Mouse (Mus musculus): ENCODE measurements around the gene Scin. TPM values are rescaled to one million over a fixed set of nuclear protein-coding genes. Genes with fewer than 3 reads are reported as not detected.
A peak's percentile ranks its signal among the peaks of the same experiment; 100 is the strongest.

Gene Scin
- total and polyA plus RNA-seq, 2 experiments from 2014 or later: 0.05 TPM; not detected in 1

GRCm38 (mm10) chr12:40134529-40134928 lies 501 bp upstream of the Scin start:
- Histone ChIP-seq H3K9me3 (ENCODE audit: low read length) (no peaks in the 10 kb centered on the region), H3K27me3 (ENCODE audit: insufficient read depth, low read length) (no peaks in the 10 kb centered on the region), H3K9ac (replicated peaks; ENCODE audit: low read length) (no peak overlapping the region), H3K36me3 (ENCODE audit: insufficient read depth, low read length) (no peaks in the 10 kb centered on the region), H3K4me2 (ENCODE audit: low read depth, low read length) (peak overlapping the region; percentile 76), H3K4me3 (ENCODE audit: low read length) (peak overlapping the region; percentile 45), H3K4me1 (ENCODE audit: insufficient read depth, low read length) (0 out of 2 replicates have a peak, but pooled peaks cover 2% of the 10 kb centered on the region), H3K27ac (no peak overlapping the region)
- ATAC-seq (no peak), DNase-seq (ENCODE audit: low spot score) (no peak)
- no peak for TF ChIP-seq CTCF (IDR thresholded peaks at IDR 0.05; ENCODE audit: low read depth)
- WGBS: 51% methylated on average over 11 of the region's 11 CpGs

- ATAC-seq (no peak), DNase-seq (ENCODE audit: low spot score) (peak; percentile 5)
- 19% methylated on average over 10 of the region's 10 CpGs for WGBS
- H3K4me3 ChIP-seq (ENCODE audit: low read length): peak overlapping the region; percentile 45
- no peak overlapping the region for H3K9ac ChIP-seq (replicated peaks; ENCODE audit: low read length)
- no peaks in the 10 kb centered on the region for H3K27me3 ChIP-seq (ENCODE audit: insufficient read depth, low read length)
- TF ChIP-seq CTCF (IDR thresholded peaks at IDR 0.05; ENCODE audit: low read depth): no peak
- 0 out of 2 replicates have a peak, but pooled peaks cover 2% of the 10 kb centered on the region for H3K4me1 ChIP-seq (ENCODE audit: insufficient read depth, low read length)
- no peak overlapping the region for H3K27ac ChIP-seq
- H3K9me3 ChIP-seq (ENCODE audit: low read length): no peaks in the 10 kb centered on the region
- peak overlapping the region; percentile 76 for H3K4me2 ChIP-seq (ENCODE audit: low read depth, low read length)
- no peaks in the 10 kb centered on the region for H3K36me3 ChIP-seq (ENCODE audit: insufficient read depth, low read length)
Observed at GRCm38 (mm10) chr12:40133194-40133572, 845 bp downstream of the Scin start.

- no peak overlapping the region for H3K27ac ChIP-seq
- no peaks in the 10 kb centered on the region for H3K36me3 ChIP-seq (ENCODE audit: insufficient read depth, low read length)
- no peaks in the 10 kb centered on the region for H3K4me1 ChIP-seq (ENCODE audit: insufficient read depth, low read length)
- no peak for ATAC-seq
- no peak overlapping the region for H3K4me3 ChIP-seq (ENCODE audit: low read length)
- no peaks in the 10 kb centered on the region for H3K27me3 ChIP-seq (ENCODE audit: insufficient read depth, low read length)
- 79% methylated on average over 2 of the region's 2 CpGs for WGBS
- no peak for TF ChIP-seq CTCF (IDR thresholded peaks at IDR 0.05; ENCODE audit: low read depth)
- H3K9ac ChIP-seq (replicated peaks; ENCODE audit: low read length): no peak overlapping the region
- no peak overlapping the region for H3K4me2 ChIP-seq (ENCODE audit: low read depth, low read length)
- no peak for DNase-seq (ENCODE audit: low spot score)
- no peaks in the 10 kb centered on the region for H3K9me3 ChIP-seq (ENCODE audit: low read length)
Observed at GRCm38 (mm10) chr12:40118872-40119271, 15.2 kb downstream of the Scin start.

GRCm38 (mm10) chr12:40117045-40117444 lies 17.0 kb downstream of the Scin start:
- no peak overlapping the region for H3K9ac ChIP-seq (replicated peaks; ENCODE audit: low read length)
- no peak overlapping the region for H3K4me3 ChIP-seq (ENCODE audit: low read length)
- ATAC-seq: no peak
- no peak for DNase-seq (ENCODE audit: low spot score)
- H3K4me2 ChIP-seq (ENCODE audit: low read depth, low read length): no peak overlapping the region
- H3K27me3 ChIP-seq (ENCODE audit: insufficient read depth, low read length): no peaks in the 10 kb centered on the region
- H3K27ac ChIP-seq: no peak overlapping the region
- 97% methylated on average over 6 of the region's 6 CpGs for WGBS
- H3K36me3 ChIP-seq (ENCODE audit: insufficient read depth, low read length): no peaks in the 10 kb centered on the region
- no peak for TF ChIP-seq CTCF (IDR thresholded peaks at IDR 0.05; ENCODE audit: low read depth)
- no peaks in the 10 kb centered on the region for H3K4me1 ChIP-seq (ENCODE audit: insufficient read depth, low read length)
- no peaks in the 10 kb centered on the region for H3K9me3 ChIP-seq (ENCODE audit: low read length)

GRCm38 (mm10) chr12:40116214-40116613 lies 17.8 kb downstream of the Scin start:
- no peak for TF ChIP-seq CTCF (IDR thresholded peaks at IDR 0.05; ENCODE audit: low read depth)
- ATAC-seq (no peak), DNase-seq (ENCODE audit: low spot score) (no peak)
- Histone ChIP-seq H3K27me3 (ENCODE audit: insufficient read depth, low read length) (no peaks in the 10 kb centered on the region), H3K27ac (no peak overlapping the region), H3K4me3 (ENCODE audit: low read length) (no peak overlapping the region), H3K4me2 (ENCODE audit: low read depth, low read length) (no peak overlapping the region), H3K9me3 (ENCODE audit: low read length) (no peaks in the 10 kb centered on the region), H3K36me3 (ENCODE audit: insufficient read depth, low read length) (no peaks in the 10 kb centered on the region), H3K4me1 (ENCODE audit: insufficient read depth, low read length) (no peaks in the 10 kb centered on the region), H3K9ac (replicated peaks; ENCODE audit: low read length) (no peak overlapping the region)
- WGBS: 93% methylated on average over 5 of the region's 5 CpGs

GRCm38 (mm10) chr12:40114883-40115282 lies 19.1 kb downstream of the Scin start:
- no peak for DNase-seq (ENCODE audit: low spot score)
- H3K9ac ChIP-seq (replicated peaks; ENCODE audit: low read length): no peak overlapping the region
- 90% methylated on average over 4 of the region's 4 CpGs for WGBS
- no peak for ATAC-seq
- H3K27me3 ChIP-seq (ENCODE audit: insufficient read depth, low read length): no peaks in the 10 kb centered on the region
- no peak overlapping the region for H3K4me2 ChIP-seq (ENCODE audit: low read depth, low read length)
- no peaks in the 10 kb centered on the region for H3K9me3 ChIP-seq (ENCODE audit: low read length)
- no peaks in the 10 kb centered on the region for H3K4me1 ChIP-seq (ENCODE audit: insufficient read depth, low read length)
- no peak overlapping the region for H3K27ac ChIP-seq
- no peak overlapping the region for H3K4me3 ChIP-seq (ENCODE audit: low read length)
- H3K36me3 ChIP-seq (ENCODE audit: insufficient read depth, low read length): no peaks in the 10 kb centered on the region
- no peak for TF ChIP-seq CTCF (IDR thresholded peaks at IDR 0.05; ENCODE audit: low read depth)

GRCm38 (mm10) chr12:40114020-40114419 lies 20.0 kb downstream of the Scin start:
- no peaks in the 10 kb centered on the region for H3K36me3 ChIP-seq (ENCODE audit: insufficient read depth, low read length)
- no peak overlapping the region for H3K27ac ChIP-seq
- no peak overlapping the region for H3K9ac ChIP-seq (replicated peaks; ENCODE audit: low read length)
- DNase-seq (ENCODE audit: low spot score) (no peak), ATAC-seq (no peak)
- no peaks in the 10 kb centered on the region for H3K9me3 ChIP-seq (ENCODE audit: low read length)
- no peak overlapping the region for H3K4me2 ChIP-seq (ENCODE audit: low read depth, low read length)
- H3K4me3 ChIP-seq (ENCODE audit: low read length): no peak overlapping the region
- no peak for TF ChIP-seq CTCF (IDR thresholded peaks at IDR 0.05; ENCODE audit: low read depth)
- H3K27me3 ChIP-seq (ENCODE audit: insufficient read depth, low read length): no peaks in the 10 kb centered on the region
- no peaks in the 10 kb centered on the region for H3K4me1 ChIP-seq (ENCODE audit: insufficient read depth, low read length)
- 95% methylated on average over 3 of the region's 3 CpGs for WGBS
